ENCODE assay signal across 27 mouse cellular contexts in genomic region chr12:38834581-38834980, GRCm38 (mm10).
"Had no signal": no experiment of that assay in that cellular context is flagged by ENCODE, and none has a peak within 500 bp of the region (broad histone marks: within the 10 kb centered on the region; RNA-seq: fewer than 3 reads in every experiment).

No protein-coding gene starts in this region.

- H3K4me1 ChIP-seq: heart, embryonic 13.5 days; heart, embryonic 15.5 days; hindbrain, embryonic 13.5 days; hindbrain, embryonic 15.5 days; kidney, embryonic 15.5 days; liver, embryonic 12.5 days had no signal

- H3K27me3 ChIP-seq: heart, embryonic 13.5 days; heart, embryonic 15.5 days; hindbrain, embryonic 13.5 days; hindbrain, embryonic 15.5 days; kidney, embryonic 15.5 days; limb, embryonic 13.5 days; limb, embryonic 15.5 days; liver, embryonic 12.5 days had no signal

- H3K4me3 ChIP-seq: gastrocnemius, adult 2 months; heart, embryonic 13.5 days; heart, embryonic 15.5 days; hindbrain, embryonic 13.5 days; hindbrain, embryonic 15.5 days; kidney, embryonic 15.5 days; limb, embryonic 13.5 days; limb, embryonic 15.5 days; liver, embryonic 12.5 days had no signal

- ATAC-seq: hindbrain, postnatal 0 days; intestine, embryonic 16.5 days; liver, embryonic 12.5 days had no signal

- H3K36me3 ChIP-seq: hindbrain, embryonic 13.5 days; hindbrain, embryonic 15.5 days; kidney, embryonic 15.5 days; limb, embryonic 13.5 days; limb, embryonic 15.5 days; liver, embryonic 12.5 days had no signal

- DNase-seq: gastrocnemius, adult 2 months; gastrocnemius, postnatal 10 days; gastrocnemius, postnatal 25 days; heart, adult 18-20 months; heart, postnatal 14 days; heart, postnatal 36 days; kidney, adult 11 months; kidney, adult 2 months; kidney, adult 9 months; kidney, postnatal 14 days; kidney, postnatal 36 days; layer of hippocampus, adult 9-11 months; layer of hippocampus, postnatal 36 days; left cerebral cortex, postnatal 4 days had no signal

- H3K27ac ChIP-seq: gastrocnemius, adult 2 months; heart, embryonic 13.5 days; heart, embryonic 15.5 days; hindbrain, embryonic 13.5 days; hindbrain, embryonic 15.5 days; hindbrain, postnatal 0 days; kidney, embryonic 15.5 days; kidney, postnatal 0 days; limb, embryonic 13.5 days; limb, embryonic 15.5 days; liver, embryonic 12.5 days; liver, embryonic 14.5 days had no signal

- H3K9ac ChIP-seq: heart, embryonic 13.5 days; heart, embryonic 15.5 days; hindbrain, embryonic 13.5 days; hindbrain, embryonic 15.5 days; kidney, embryonic 15.5 days; limb, embryonic 13.5 days; limb, embryonic 15.5 days; liver, embryonic 12.5 days; liver, embryonic 14.5 days had no signal

- H3K4me2 ChIP-seq: heart, embryonic 11.5 days; heart, embryonic 13.5 days; heart, embryonic 15.5 days; hindbrain, embryonic 13.5 days; hindbrain, embryonic 15.5 days; kidney, embryonic 15.5 days; limb, embryonic 13.5 days; limb, embryonic 15.5 days; liver, embryonic 12.5 days had no signal

- H3K9me3 ChIP-seq: heart, embryonic 13.5 days; heart, embryonic 15.5 days; hindbrain, embryonic 13.5 days; hindbrain, embryonic 15.5 days; kidney, embryonic 15.5 days; limb, embryonic 13.5 days; limb, embryonic 15.5 days; liver, embryonic 12.5 days had no signal
